In genomic region chr4:132532496-132532895, GRCm38 (mm10) we compare ENCODE assay signal across 8 mouse cellular contexts. TPM values are rescaled to one million over a fixed set of nuclear protein-coding genes. Genes with fewer than 3 reads are reported as not detected.
DNase-seq lines count a peak whose midpoint lies in the region; ATAC-seq and TF ChIP-seq lines count a peak whose summit lies in the region.

No protein-coding gene starts in this region.

- no peak overlapping the region for H3K27ac ChIP-seq in thymus, adult 2 months (ENCODE audit: control insufficient read depth, insufficient read depth, low read length)
- H3K27ac ChIP-seq in intestine, embryonic 14.5 days (ENCODE audit: low read depth), result peak overlapping the region; percentile 94
- H3K27ac ChIP-seq in liver, embryonic 16.5 days (ENCODE audit: low read length), result peak overlapping the region; percentile 99

- H3K4me3 ChIP-seq in thymus, adult 2 months (ENCODE audit: control insufficient read depth, insufficient read depth, low read length), result peak overlapping the region; percentile 90
- peak overlapping the region; percentile 76 for H3K4me3 ChIP-seq in erythroblast, embryonic 14.5 days (replicated peaks)
- peak overlapping the region; percentile 73 for H3K4me3 ChIP-seq in intestine, embryonic 14.5 days (ENCODE audit: low read depth, low read length)
- H3K4me3 ChIP-seq in liver, embryonic 16.5 days (ENCODE audit: low read depth, low read length), result peak overlapping the region; percentile 97

- TF ChIP-seq POLR2A in thymus, adult 2 months (IDR thresholded peaks at IDR 0.05; ENCODE audit: control insufficient read depth, extremely low read depth, insufficient read depth, low read length, poor library complexity), result no peak

- H3K4me2 ChIP-seq in intestine, embryonic 14.5 days (ENCODE audit: low read length), result peak overlapping the region; percentile 77
- peak overlapping the region; percentile 89 for H3K4me2 ChIP-seq in liver, embryonic 16.5 days (ENCODE audit: low read depth, low read length)

- peaks cover 13% of the 10 kb centered on the region for H3K4me1 ChIP-seq in thymus, adult 2 months (replicated peaks; ENCODE audit: control insufficient read depth, insufficient read depth, low read length)
- H3K4me1 ChIP-seq in erythroblast, embryonic 14.5 days (ENCODE audit: control insufficient read depth), result peaks cover 69% of the 10 kb centered on the region
- peaks cover 20% of the 10 kb centered on the region for H3K4me1 ChIP-seq in intestine, embryonic 14.5 days (replicated peaks; ENCODE audit: control insufficient read depth, insufficient read depth, low read length)
- H3K4me1 ChIP-seq in liver, embryonic 16.5 days (ENCODE audit: control insufficient read depth, low read depth, low read length), result peaks cover 55% of the 10 kb centered on the region

- TF ChIP-seq CTCF in thymus, adult 2 months (IDR thresholded peaks at IDR 0.05; ENCODE audit: borderline replicate concordance, control insufficient read depth, extremely low read depth, insufficient read depth, low read length, poor library complexity), result no peak

- peak; percentile 21; the same call in 1 of the 2 replicates for ATAC-seq in intestine, embryonic 14.5 days (replicated peaks; ENCODE audit: low FRiP score, low TSS enrichment, low read depth)
- peak; percentile 43 for ATAC-seq in liver, embryonic 16.5 days (ENCODE audit: low read depth)

- no peaks in the 10 kb centered on the region for H3K9me3 ChIP-seq in erythroblast, embryonic 14.5 days (ENCODE audit: control insufficient read depth, low read length)
- no peaks in the 10 kb centered on the region for H3K9me3 ChIP-seq in intestine, embryonic 14.5 days (ENCODE audit: control insufficient read depth, low read length)
- no peaks in the 10 kb centered on the region for H3K9me3 ChIP-seq in liver, embryonic 16.5 days (replicated peaks; ENCODE audit: control insufficient read depth, low read length)

- H3K9ac ChIP-seq in intestine, embryonic 14.5 days (ENCODE audit: low read length), result peak overlapping the region; percentile 87
- H3K9ac ChIP-seq in liver, embryonic 16.5 days (ENCODE audit: low read depth, low read length), result peak overlapping the region; percentile 97

- DNase-seq in thymus, adult 2 months, result no peak
- no peak for DNase-seq in thymus, adult 18-20 months
- no peak for DNase-seq in intestine, embryonic 14.5 days (ENCODE audit: low spot score)
- no peak for DNase-seq in right cerebral cortex, postnatal 4 days
- DNase-seq in cerebellum, postnatal 36 days, result no peak
- no peak for DNase-seq in adrenal gland, postnatal 25 days

- WGBS in thymus, adult 2 months, result 13% methylated on average over 5 of the region's 5 CpGs
- 13% methylated on average over 5 of the region's 5 CpGs for WGBS in intestine, embryonic 14.5 days
- 1% methylated on average over 5 of the region's 5 CpGs for WGBS in liver, embryonic 16.5 days (ENCODE audit: insufficient replicate concordance)

- no peaks in the 10 kb centered on the region; the same call in 1 of the 2 replicates for H3K36me3 ChIP-seq in thymus, adult 2 months (ENCODE audit: control insufficient read depth, insufficient read depth, low read length)
- H3K36me3 ChIP-seq in erythroblast, embryonic 14.5 days (ENCODE audit: control insufficient read depth), result peaks cover 63% of the 10 kb centered on the region
- H3K36me3 ChIP-seq in intestine, embryonic 14.5 days (ENCODE audit: control insufficient read depth, insufficient read depth, low read length), result peaks cover 17% of the 10 kb centered on the region
- peaks cover 12% of the 10 kb centered on the region for H3K36me3 ChIP-seq in liver, embryonic 16.5 days (ENCODE audit: control insufficient read depth, insufficient read depth)

- H3K27me3 ChIP-seq in thymus, adult 2 months (ENCODE audit: control insufficient read depth, insufficient read depth, low read length), result no peaks in the 10 kb centered on the region
- no peaks in the 10 kb centered on the region for H3K27me3 ChIP-seq in erythroblast, embryonic 14.5 days (ENCODE audit: control insufficient read depth)
- no peaks in the 10 kb centered on the region for H3K27me3 ChIP-seq in intestine, embryonic 14.5 days (replicated peaks; ENCODE audit: control insufficient read depth, insufficient read depth, low read length)
- no peaks in the 10 kb centered on the region for H3K27me3 ChIP-seq in liver, embryonic 16.5 days (ENCODE audit: control insufficient read depth, insufficient read depth, low read depth, low read length)

RNA-seq across cellular contexts. Expression of gene Atpif1, which starts 1.0 kb away (rescaled TPM):
- polyA plus RNA-seq in thymus, adult 2 months (2012; rRNA removed), result 102 and 109 TPM in 2 replicates
- polyA plus RNA-seq in erythroblast, embryonic 14.5 days (2012), result 102 and 103 TPM in 2 replicates
- 1,370 and 1,434 TPM in 2 replicates for polyA plus RNA-seq in intestine, embryonic 14.5 days (2014; fragmentation: Nextera tagmentation; extraction: Ambion mirVana)
- 1,068 and 1,164 TPM in 2 replicates for polyA plus RNA-seq in liver, embryonic 16.5 days (2015; fragmentation: Nextera tagmentation; extraction: Ambion mirVana)
- 426 and 437 TPM in 2 replicates for total RNA-seq in adrenal gland, postnatal 25 days (2021)

RNA-seq across cellular contexts. Expression of gene Dnajc8, which starts 2.9 kb away (rescaled TPM):
- 45.6 and 46.4 TPM in 2 replicates for polyA plus RNA-seq in thymus, adult 2 months (2012; rRNA removed)
- 28.3 and 36.9 TPM in 2 replicates for polyA plus RNA-seq in erythroblast, embryonic 14.5 days (2012)
- 174 and 189 TPM in 2 replicates for polyA plus RNA-seq in intestine, embryonic 14.5 days (2014; fragmentation: Nextera tagmentation; extraction: Ambion mirVana)
- 77.7 and 83.4 TPM in 2 replicates for polyA plus RNA-seq in liver, embryonic 16.5 days (2015; fragmentation: Nextera tagmentation; extraction: Ambion mirVana)
- total RNA-seq in adrenal gland, postnatal 25 days (2021), result 114 and 119 TPM in 2 replicates

RNA-seq across cellular contexts. Expression of gene Sesn2, which starts 22.2 kb away (rescaled TPM):
- 12.8 and 13.2 TPM in 2 replicates for polyA plus RNA-seq in thymus, adult 2 months (2012; rRNA removed)
- polyA plus RNA-seq in erythroblast, embryonic 14.5 days (2012), result 1.5 and 2.4 TPM in 2 replicates
- polyA plus RNA-seq in intestine, embryonic 14.5 days (2014; fragmentation: Nextera tagmentation; extraction: Ambion mirVana), result 6.9 and 7.3 TPM in 2 replicates
- 7.9 and 8.1 TPM in 2 replicates for polyA plus RNA-seq in liver, embryonic 16.5 days (2015; fragmentation: Nextera tagmentation; extraction: Ambion mirVana)
- total RNA-seq in adrenal gland, postnatal 25 days (2021), result 20.6 and 24.1 TPM in 2 replicates

RNA-seq across cellular contexts. Expression of gene Ptafr, which starts 31.4 kb away (rescaled TPM):
- 7.1 and 8.5 TPM in 2 replicates for polyA plus RNA-seq in thymus, adult 2 months (2012; rRNA removed)
- polyA plus RNA-seq in erythroblast, embryonic 14.5 days (2012), result 0.01 and 0.03 TPM in 2 replicates
- 0.57 and 0.59 TPM in 2 replicates for polyA plus RNA-seq in intestine, embryonic 14.5 days (2014; fragmentation: Nextera tagmentation; extraction: Ambion mirVana)
- 0.91 and 1.2 TPM in 2 replicates for polyA plus RNA-seq in liver, embryonic 16.5 days (2015; fragmentation: Nextera tagmentation; extraction: Ambion mirVana)
- 0.76 and 0.97 TPM in 2 replicates for total RNA-seq in adrenal gland, postnatal 25 days (2021)
